Mouse (Mus musculus) heart, embryonic 10.5 days (tissue): ENCODE results near the gene Camta2. TPM values are rescaled to one million over a fixed set of nuclear protein-coding genes. Genes with fewer than 3 reads are reported as not detected.
A peak's percentile ranks its signal among the peaks of the same experiment; 100 is the strongest.

ENCODE experiments used
- DNase-seq: peaks from one replicate; pipeline ENCODE4 v3.0.0-alpha.2; 2017; ENCODE audit warnings: low spot score
- H3K27ac ChIP-seq: fragments of 300-500 bp; sonication (generic); 2 replicates; pipeline ENCODE4 v1.5.1; 2016; ENCODE audit warnings: mild to moderate bottlenecking
- H3K27me3 ChIP-seq: fragments of 300-500 bp; sonication (generic); 2 replicates; pipeline ENCODE4 v1.6.1; 2016; ENCODE audit warnings: mild to moderate bottlenecking; ENCODE audit not compliant: poor library complexity, insufficient read depth, severe bottlenecking
- H3K36me3 ChIP-seq: fragments of 300-500 bp; sonication (generic); 2 replicates; pipeline ENCODE4 v1.6.1; 2016; ENCODE audit warnings: mild to moderate bottlenecking, moderate library complexity
- H3K4me1 ChIP-seq: fragments of 300-500 bp; sonication (generic); 2 replicates; pipeline ENCODE4 v1.6.1; 2016; ENCODE audit warnings: mild to moderate bottlenecking
- H3K4me3 ChIP-seq: fragments of 300-500 bp; sonication (generic); 2 replicates; pipeline ENCODE4 v1.5.1; 2016; ENCODE audit warnings: mild to moderate bottlenecking, moderate library complexity
- H3K9me3 ChIP-seq: fragments of 300-500 bp; sonication (generic); 2 replicates; pipeline ENCODE4 v1.6.1; 2016; ENCODE audit warnings: mild to moderate bottlenecking, moderate library complexity
- WGBS: fragments of 180-500 bp; shearing (Covaris S2); methylation state at CpG from one replicate; pipeline ENCODE4 v1.1.7; 2016; 5-methylcytosine and 5-hydroxymethylcytosine counted together
- polyA plus RNA-seq: library from polyadenylated mRNA; unstranded; fragments of >200 nt; fragmentation: Nextera tagmentation; extraction: Ambion mirVana; gene quantifications from 2 replicates; pipeline ENCODE4 v1.2.1, GENCODE M21; 2016

Gene Camta2
- polyA plus RNA-seq, 1 experiment from 2014 or later = 12.0 TPM

- H3K9me3 ChIP-seq = no peaks in the 10 kb centered on the region
- peaks cover 48% of the 10 kb centered on the region for H3K36me3 ChIP-seq
- under 1% methylated on average over 61 of the region's 61 CpGs for WGBS
- peak overlapping the region; percentile 100 for H3K4me3 ChIP-seq
- DNase-seq = peak; percentile 89
- H3K27ac ChIP-seq = peak overlapping the region; percentile 97
- no peaks in the 10 kb centered on the region for H3K27me3 ChIP-seq
- H3K4me1 ChIP-seq = peaks cover 60% of the 10 kb centered on the region
These were observed 32.1 kb downstream of the Camta2 start for GRCm38 (mm10) chr11:70655571-70656455.

GRCm38 (mm10) chr11:70654923-70655570 is 32.9 kb downstream of the Camta2 start:
- H3K4me3 ChIP-seq = peak overlapping the region; percentile 100
- H3K27ac ChIP-seq = peak overlapping the region; percentile 97
- no peaks in the 10 kb centered on the region for H3K27me3 ChIP-seq
- H3K4me1 ChIP-seq = peaks cover 64% of the 10 kb centered on the region
- WGBS = under 1% methylated on average over 48 of the region's 48 CpGs
- H3K9me3 ChIP-seq = no peaks in the 10 kb centered on the region
- peaks cover 48% of the 10 kb centered on the region for H3K36me3 ChIP-seq
- DNase-seq = peak; percentile 91

GRCm38 (mm10) chr11:70654198-70654922 is 33.5 kb downstream of the Camta2 start, which contains the start of gene Pfn1:
Pfn1 (minus strand) TSS chr11:70654644.
- Histone ChIP-seq H3K4me1 (peaks cover 62% of the 10 kb centered on the region), H3K27me3 (no peaks in the 10 kb centered on the region), H3K27ac (peak within 1 kb of the TSS; percentile 97), H3K9me3 (no peaks in the 10 kb centered on the region), H3K4me3 (peak within 1 kb of the TSS; percentile 100), H3K36me3 (peaks cover 49% of the 10 kb centered on the region)
- DNase-seq = peak; percentile 92
- WGBS = under 1% methylated on average over 60 of the region's 61 CpGs

GRCm38 (mm10) chr11:70653345-70654197 is 34.3 kb downstream of the Camta2 start:
- no peaks in the 10 kb centered on the region for H3K9me3 ChIP-seq
- peak overlapping the region; percentile 97 for H3K27ac ChIP-seq
- H3K4me3 ChIP-seq = peak overlapping the region; percentile 100
- H3K36me3 ChIP-seq = peaks cover 49% of the 10 kb centered on the region
- peaks cover 63% of the 10 kb centered on the region for H3K4me1 ChIP-seq
- peak; percentile 90 for DNase-seq
- under 1% methylated on average over 60 of the region's 63 CpGs for WGBS
- H3K27me3 ChIP-seq = no peaks in the 10 kb centered on the region

- Histone ChIP-seq H3K4me1 (peaks cover 63% of the 10 kb centered on the region), H3K9me3 (no peaks in the 10 kb centered on the region), H3K27me3 (no peaks in the 10 kb centered on the region), H3K4me3 (peak overlapping the region; percentile 100), H3K36me3 (peaks cover 48% of the 10 kb centered on the region), H3K27ac (peak overlapping the region; percentile 97)
- WGBS = 52% methylated on average over 6 of the region's 6 CpGs
- DNase-seq = no peak
These were observed 35.0 kb downstream of the Camta2 start for GRCm38 (mm10) chr11:70652884-70653344.

- 69% methylated on average over 12 of the region's 12 CpGs for WGBS
- Histone ChIP-seq H3K4me1 (peaks cover 59% of the 10 kb centered on the region), H3K27me3 (no peaks in the 10 kb centered on the region), H3K4me3 (peak overlapping the region; percentile 100), H3K27ac (peak overlapping the region; percentile 97; the same call in 1 of the 2 replicates), H3K9me3 (no peaks in the 10 kb centered on the region), H3K36me3 (peaks cover 46% of the 10 kb centered on the region)
- peak; percentile 69 for DNase-seq
These were observed 35.6 kb downstream of the Camta2 start for GRCm38 (mm10) chr11:70652029-70652883.

- H3K9me3 ChIP-seq = no peaks in the 10 kb centered on the region
- no peak overlapping the region for H3K27ac ChIP-seq
- 68% methylated on average over 2 of the region's 2 CpGs for WGBS
- peaks cover 51% of the 10 kb centered on the region for H3K4me1 ChIP-seq
- no peak for DNase-seq
- H3K4me3 ChIP-seq = peak overlapping the region; percentile 27; the same call in 1 of the 2 replicates
- H3K36me3 ChIP-seq = peaks cover 46% of the 10 kb centered on the region
- H3K27me3 ChIP-seq = no peaks in the 10 kb centered on the region
These were observed 36.5 kb downstream of the Camta2 start for GRCm38 (mm10) chr11:70651391-70651790.

- no peak for DNase-seq
- H3K27ac ChIP-seq = peak overlapping the region; percentile 62; the same call in 1 of the 2 replicates
- H3K4me3 ChIP-seq = peak overlapping the region; percentile 27
- 73% methylated on average over 12 of the region's 12 CpGs for WGBS
- H3K27me3 ChIP-seq = no peaks in the 10 kb centered on the region
- no peaks in the 10 kb centered on the region for H3K9me3 ChIP-seq
- peaks cover 51% of the 10 kb centered on the region for H3K4me1 ChIP-seq
- H3K36me3 ChIP-seq = peaks cover 49% of the 10 kb centered on the region
These were observed 37.4 kb downstream of the Camta2 start for GRCm38 (mm10) chr11:70650322-70651175.

- Histone ChIP-seq H3K36me3 (peaks cover 62% of the 10 kb centered on the region), H3K4me1 (peaks cover 56% of the 10 kb centered on the region), H3K27me3 (no peaks in the 10 kb centered on the region), H3K27ac (no peak overlapping the region; the same call in 1 of the 2 replicates), H3K9me3 (no peaks in the 10 kb centered on the region), H3K4me3 (peak overlapping the region; percentile 70)
- no peak for DNase-seq
- 84% methylated on average over 8 of the region's 8 CpGs for WGBS
These were observed 38.6 kb downstream of the Camta2 start for GRCm38 (mm10) chr11:70649185-70649734.

- H3K27ac ChIP-seq = peak overlapping the region; percentile 97; the same call in 1 of the 2 replicates
- H3K9me3 ChIP-seq = no peaks in the 10 kb centered on the region
- 72% methylated on average over 4 of the region's 4 CpGs for WGBS
- peaks cover 68% of the 10 kb centered on the region for H3K36me3 ChIP-seq
- H3K27me3 ChIP-seq = no peaks in the 10 kb centered on the region
- H3K4me3 ChIP-seq = peak overlapping the region; percentile 70
- DNase-seq = no peak
- peaks cover 56% of the 10 kb centered on the region for H3K4me1 ChIP-seq
These were observed 39.4 kb downstream of the Camta2 start for GRCm38 (mm10) chr11:70648512-70648911.
